Mouse (Mus musculus) liver, postnatal 0 days (tissue): ENCODE data around the gene Tiam1.

Experiments
- CTCF ChIP-seq: sonication (generic); IDR thresholded peaks from 2 replicates; pipeline ENCODE4 v1.5.1; 2016; ENCODE audit warnings: antibody characterized with exemption, low read depth
- EP300 ChIP-seq: IDR thresholded peaks from 2 replicates; pipeline ENCODE4 v1.6.1; 2016; ENCODE audit warnings: antibody characterized with exemption, low read depth, mild to moderate bottlenecking

DNA sequence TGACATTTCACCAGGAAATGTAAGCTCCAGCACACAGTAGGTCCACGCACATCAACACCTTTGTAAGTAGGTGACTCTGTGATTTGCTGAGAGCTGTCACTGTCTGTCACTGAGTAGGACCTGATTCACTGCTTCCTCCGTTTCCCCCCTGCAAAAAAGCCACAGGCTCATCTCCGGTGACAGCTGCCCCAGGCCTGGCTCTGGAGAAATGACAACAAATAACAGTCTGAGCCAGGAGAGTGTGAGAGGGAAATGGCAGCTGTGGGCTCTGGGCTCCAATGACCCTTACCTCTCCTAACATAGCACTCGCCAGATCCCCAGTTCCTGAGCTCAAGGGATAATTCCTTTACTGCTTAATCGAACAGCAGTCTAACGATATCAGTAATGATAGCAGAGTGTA, 301.7 kb downstream of the Tiam1 start:
- TF ChIP-seq EP300 (no peak), CTCF (no peak)
